Mouse (Mus musculus) heart, postnatal 0 days (tissue): ENCODE results near the gene Nbeal2. TPM values are rescaled to one million over a fixed set of nuclear protein-coding genes. Genes with fewer than 3 reads are reported as not detected.

ENCODE experiments used
- ATAC-seq: fragments of 200-750 bp; cut with Nextera tagmentation; 2 replicates; pipeline ENCODE4 v1.8.0; 2017; ENCODE audit warnings: low read depth, moderate number of reproducible peaks, moderate library complexity; ENCODE audit not compliant: insufficient read depth
- DNase-seq: peaks from one replicate; pipeline ENCODE4 v3.0.0-alpha.2; 2016; ENCODE audit warnings: low spot score
- H3K27ac ChIP-seq: fragments of 300-500 bp; sonication (generic); 2 replicates; pipeline ENCODE4 v1.5.1; 2014; ENCODE audit warnings: low read depth, mild to moderate bottlenecking
- H3K27me3 ChIP-seq: fragments of 300-500 bp; sonication (generic); 2 replicates; pipeline ENCODE4 v1.6.1; 2014; ENCODE audit warnings: low read length, mixed read lengths; ENCODE audit not compliant: control insufficient read depth, insufficient read depth
- H3K36me3 ChIP-seq: fragments of 300-500 bp; sonication (generic); replicated peaks from 2 replicates; pipeline ENCODE4 v1.6.1; 2014; ENCODE audit warnings: low read length, mixed read lengths; ENCODE audit not compliant: control insufficient read depth, insufficient read depth
- H3K4me1 ChIP-seq: fragments of 300-500 bp; sonication (generic); 2 replicates; pipeline ENCODE4 v1.6.1; 2014; ENCODE audit warnings: antibody characterized with exemption; ENCODE audit not compliant: control insufficient read depth, insufficient read depth
- H3K4me2 ChIP-seq: fragments of 300-500 bp; sonication (generic); 2 replicates; pipeline ENCODE4 v1.6.1; 2014; ENCODE audit warnings: low read depth, mild to moderate bottlenecking, low read length, moderate library complexity
- H3K4me3 ChIP-seq: fragments of 300-500 bp; sonication (generic); 2 replicates; pipeline ENCODE4 v1.5.1; 2014; ENCODE audit warnings: low read depth, low read length
- H3K9ac ChIP-seq: fragments of 300-500 bp; sonication (generic); replicated peaks from 2 replicates; pipeline ENCODE4 v1.6.1; 2014; ENCODE audit warnings: low read depth, low read length, mixed read lengths
- H3K9me3 ChIP-seq: fragments of 300-500 bp; sonication (generic); replicated peaks from 2 replicates; pipeline ENCODE4 v1.6.1; 2016; ENCODE audit warnings: low read length; ENCODE audit not compliant: control insufficient read depth
- CTCF ChIP-seq: IDR thresholded peaks from 2 replicates; pipeline ENCODE4 v1.5.1; 2016; ENCODE audit warnings: antibody characterized with exemption, control low read depth, low read depth
- EP300 ChIP-seq: IDR thresholded peaks from 2 replicates; pipeline ENCODE4 v1.6.1; 2016; ENCODE audit warnings: antibody characterized with exemption, low read depth
- WGBS: fragments of 180-500 bp; shearing (Covaris S2); extraction: QIAGEN DNeasy Blood & Tissue Kit; methylation state at CpG from one replicate; pipeline ENCODE4 v1.1.7; 2014; 5-methylcytosine and 5-hydroxymethylcytosine counted together
- polyA plus RNA-seq: library from polyadenylated mRNA; unstranded; fragments of >200 nt; fragmentation: Nextera tagmentation; extraction: Ambion mirVana; gene quantifications from 2 replicates; pipeline ENCODE4 v1.2.1, GENCODE M21; 2015
- total RNA-seq: library from RNA; depleted of rRNA; stranded (reverse); fragments of >200 nt; gene quantifications from 2 replicates; pipeline ENCODE4 v1.2.3, GENCODE M21; 2014; ENCODE audit warnings: low replicate concordance

Nbeal2 gene
- total and polyA plus RNA-seq, 2 experiments from 2014 or later, result 1.6 to 12.9 TPM

DNA sequence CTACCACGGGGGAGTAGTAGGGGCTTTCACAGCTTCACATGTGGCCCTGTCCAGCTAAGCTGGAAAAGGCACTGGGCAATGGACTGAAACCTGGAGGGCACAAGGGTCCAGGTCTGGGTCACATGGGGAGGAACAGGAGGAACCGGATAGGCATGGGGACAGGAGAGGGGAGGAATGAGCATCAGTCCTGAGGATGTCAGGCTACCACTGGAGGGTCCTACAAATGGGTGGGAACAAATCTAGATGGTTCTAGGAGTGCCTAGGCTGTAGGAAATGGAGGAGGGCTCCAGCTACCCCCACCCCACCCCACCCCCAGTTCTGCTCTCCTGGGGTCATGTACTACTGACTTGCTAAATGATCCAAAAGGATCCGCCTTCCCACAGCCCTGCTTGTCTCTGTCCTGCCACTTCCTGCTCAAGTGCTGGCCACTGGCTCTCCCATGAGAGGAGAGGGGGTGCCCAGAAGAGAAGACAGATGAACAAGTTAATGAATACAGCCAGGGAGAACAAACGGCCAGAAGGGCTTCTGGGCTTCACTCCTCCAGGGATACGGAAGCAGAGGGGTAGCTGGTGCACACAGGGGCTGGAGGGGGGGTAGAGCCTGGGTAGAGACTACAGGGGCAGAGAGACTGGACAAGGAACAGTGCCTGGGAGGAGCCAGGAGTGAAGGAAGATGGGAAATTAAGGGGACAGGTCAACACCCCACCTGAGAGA, 11.0 kb downstream of the Nbeal2 start:
- WGBS, result 62% methylated on average over 5 of the region's 5 CpGs
- ATAC-seq, result no peak
- H3K27ac ChIP-seq, result no peak overlapping the region
- no peaks in the 10 kb centered on the region for H3K27me3 ChIP-seq
- H3K4me2 ChIP-seq, result no peak overlapping the region
- DNase-seq, result no peak
- H3K9ac ChIP-seq, result no peak overlapping the region
- H3K36me3 ChIP-seq, result peaks cover 19% of the 10 kb centered on the region; the same call in 1 of the 2 replicates
- H3K4me3 ChIP-seq, result no peak overlapping the region
- TF ChIP-seq EP300, result no peak
- H3K4me1 ChIP-seq, result no peaks in the 10 kb centered on the region
- H3K9me3 ChIP-seq, result no peaks in the 10 kb centered on the region

- no peak overlapping the region for H3K9ac ChIP-seq
- H3K9me3 ChIP-seq, result no peaks in the 10 kb centered on the region
- 82% methylated on average over 5 of the region's 5 CpGs for WGBS
- TF ChIP-seq CTCF, result no peak
- TF ChIP-seq EP300, result no peak
- no peaks in the 10 kb centered on the region for H3K4me1 ChIP-seq
- DNase-seq (no peak), ATAC-seq (no peak)
- H3K27ac ChIP-seq, result no peak overlapping the region
- no peak overlapping the region for H3K4me3 ChIP-seq
- no peaks in the 10 kb centered on the region for H3K27me3 ChIP-seq
- peaks cover 35% of the 10 kb centered on the region for H3K36me3 ChIP-seq
- H3K4me2 ChIP-seq, result no peak overlapping the region
Observed at GRCm38 (mm10) chr9:110641006-110641405, 13.0 kb downstream of the Nbeal2 start.

- no peak overlapping the region for H3K4me2 ChIP-seq
- H3K4me3 ChIP-seq, result no peak overlapping the region
- TF ChIP-seq CTCF, result no peak
- TF ChIP-seq EP300, result no peak
- H3K9me3 ChIP-seq, result no peaks in the 10 kb centered on the region
- no peaks in the 10 kb centered on the region for H3K27me3 ChIP-seq
- WGBS, result 74% methylated on average over 10 of the region's 10 CpGs
- H3K27ac ChIP-seq, result no peak overlapping the region
- ATAC-seq, result no peak
- H3K9ac ChIP-seq, result no peak overlapping the region
- no peaks in the 10 kb centered on the region for H3K4me1 ChIP-seq
- no peak for DNase-seq
- H3K36me3 ChIP-seq, result peaks cover 52% of the 10 kb centered on the region
Observed at GRCm38 (mm10) chr9:110638611-110639021, 15.3 kb downstream of the Nbeal2 start.

DNA sequence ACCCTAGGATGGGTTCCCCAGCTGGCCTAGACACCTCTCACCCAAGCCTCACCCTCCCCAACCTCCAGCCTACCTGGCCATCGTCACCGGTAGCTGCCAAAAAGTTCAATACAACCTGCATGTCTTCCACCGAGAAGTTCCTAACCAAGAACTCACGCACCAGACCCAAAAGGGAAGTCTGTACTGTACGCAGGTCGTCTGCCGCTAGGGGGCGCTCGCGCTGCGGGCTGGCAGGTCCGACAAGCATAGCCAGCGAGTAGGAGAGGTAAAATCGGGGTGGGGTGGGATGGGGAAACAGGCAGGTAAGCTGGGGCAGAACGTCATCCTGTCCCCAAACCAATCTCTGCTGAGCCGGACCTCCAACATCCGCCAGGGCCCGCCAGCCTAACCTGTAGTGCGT, 18.7 kb downstream of the Nbeal2 start:
- peak; percentile 27; the same call in 1 of the 2 replicates for ATAC-seq
- Histone ChIP-seq H3K27ac (no peak overlapping the region), H3K36me3 (peaks cover 73% of the 10 kb centered on the region), H3K9ac (no peak overlapping the region), H3K27me3 (0 out of 2 replicates have a peak, but pooled peaks cover 4% of the 10 kb centered on the region), H3K4me2 (no peak overlapping the region), H3K4me3 (no peak overlapping the region), H3K9me3 (no peaks in the 10 kb centered on the region), H3K4me1 (no peaks in the 10 kb centered on the region)
- 13% methylated on average over 19 of the region's 19 CpGs for WGBS
- TF ChIP-seq EP300 (no peak), CTCF (peak; percentile 97)
- peak; percentile 58 for DNase-seq

DNA sequence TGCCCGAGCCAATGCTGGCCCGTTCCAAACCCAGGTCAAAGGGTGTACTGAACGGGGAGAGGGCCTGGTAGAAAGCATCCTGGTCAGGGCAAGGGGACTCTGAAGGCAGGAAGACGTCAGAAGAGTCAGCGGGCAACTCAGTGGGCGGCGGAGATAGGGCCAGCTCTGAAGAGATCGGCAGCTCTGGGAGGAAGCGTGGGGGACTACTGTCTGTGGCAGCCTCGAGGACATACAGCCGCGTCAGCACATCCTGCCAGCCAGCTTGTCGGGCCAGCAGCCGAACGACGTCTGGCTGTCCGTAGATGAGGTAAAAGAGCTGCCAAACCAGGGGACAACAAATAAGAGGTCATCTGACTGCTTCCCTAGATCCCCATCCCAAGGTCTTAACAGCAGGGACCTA, 20.1 kb downstream of the Nbeal2 start:
- H3K4me3 ChIP-seq, result no peak overlapping the region
- H3K27ac ChIP-seq, result no peak overlapping the region
- H3K27me3 ChIP-seq, result 0 out of 2 replicates have a peak, but pooled peaks cover 4% of the 10 kb centered on the region
- H3K4me2 ChIP-seq, result no peak overlapping the region
- DNase-seq (no peak), ATAC-seq (no peak)
- no peak for TF ChIP-seq CTCF
- TF ChIP-seq EP300, result no peak
- peaks cover 81% of the 10 kb centered on the region for H3K36me3 ChIP-seq
- H3K9ac ChIP-seq, result no peak overlapping the region
- H3K4me1 ChIP-seq, result no peaks in the 10 kb centered on the region
- 63% methylated on average over 17 of the region's 17 CpGs for WGBS
- H3K9me3 ChIP-seq, result no peaks in the 10 kb centered on the region

GRCm38 (mm10) chr9:110632671-110633070, 21.3 kb downstream of the Nbeal2 start:
- DNase-seq (no peak), ATAC-seq (no peak)
- Histone ChIP-seq H3K27me3 (0 out of 2 replicates have a peak, but pooled peaks cover 4% of the 10 kb centered on the region), H3K4me2 (no peak overlapping the region), H3K36me3 (peaks cover 80% of the 10 kb centered on the region), H3K9me3 (no peaks in the 10 kb centered on the region), H3K9ac (no peak overlapping the region), H3K27ac (no peak overlapping the region), H3K4me3 (no peak overlapping the region), H3K4me1 (no peaks in the 10 kb centered on the region)
- no peak for TF ChIP-seq EP300
- no peak for TF ChIP-seq CTCF
- WGBS, result 81% methylated on average over 15 of the region's 15 CpGs
